Mouse (Mus musculus): ENCODE results near the gene Cdipt. TPM values are rescaled to one million over a fixed set of nuclear protein-coding genes. Genes with fewer than 3 reads are reported as not detected.

Gene Cdipt
- polyA plus RNA-seq, 1 experiment from 2014 or later: 39.5 TPM

Other genes starting within 250 kb of the Cdipt start
- gene Mapk3, start 216.3 kb upstream of the Cdipt start, polyA plus RNA-seq (2015; fragmentation: Nextera tagmentation; extraction: Ambion mirVana): 19.6 and 22.3 TPM in 2 replicates
- gene Gdpd3, start 209.6 kb upstream of the Cdipt start, polyA plus RNA-seq (2015; fragmentation: Nextera tagmentation; extraction: Ambion mirVana): 0.36 and 0.55 TPM in 2 replicates
- 102 and 119 TPM in 2 replicates for gene Ypel3, start 199.0 kb upstream of the Cdipt start, polyA plus RNA-seq (2015; fragmentation: Nextera tagmentation; extraction: Ambion mirVana)
- 0.90 and 1.3 TPM in 2 replicates for gene Tbx6, start 194.4 kb upstream of the Cdipt start, polyA plus RNA-seq (2015; fragmentation: Nextera tagmentation; extraction: Ambion mirVana)
- gene Ppp4c, start 183.4 kb upstream of the Cdipt start, polyA plus RNA-seq (2015; fragmentation: Nextera tagmentation; extraction: Ambion mirVana): 82.2 and 91.1 TPM in 2 replicates
- not detected in 2 replicates for gene Fam57b, start 178.2 kb upstream of the Cdipt start, polyA plus RNA-seq (2015; fragmentation: Nextera tagmentation; extraction: Ambion mirVana)
- gene 4930451I11Rik, start 144.3 kb upstream of the Cdipt start, polyA plus RNA-seq (2015; fragmentation: Nextera tagmentation; extraction: Ambion mirVana): not detected in 2 replicates
- gene Doc2a, start 128.5 kb upstream of the Cdipt start, polyA plus RNA-seq (2015; fragmentation: Nextera tagmentation; extraction: Ambion mirVana): not detected in 2 replicates
- 10.0 and 10.8 TPM in 2 replicates for gene Hirip3, start 113.9 kb upstream of the Cdipt start, polyA plus RNA-seq (2015; fragmentation: Nextera tagmentation; extraction: Ambion mirVana)
- 25.7 and 26.6 TPM in 2 replicates for gene Ino80e, start 113.5 kb upstream of the Cdipt start, polyA plus RNA-seq (2015; fragmentation: Nextera tagmentation; extraction: Ambion mirVana)
- 11.7 and 13.2 TPM in 2 replicates for gene Taok2, start 91.2 kb upstream of the Cdipt start, polyA plus RNA-seq (2015; fragmentation: Nextera tagmentation; extraction: Ambion mirVana)
- 18.7 and 20.0 TPM in 2 replicates for gene Tmem219, start 53.0 kb upstream of the Cdipt start, polyA plus RNA-seq (2015; fragmentation: Nextera tagmentation; extraction: Ambion mirVana)
- 3.2 and 3.8 TPM in 2 replicates for gene Kctd13, start 47.0 kb upstream of the Cdipt start, polyA plus RNA-seq (2015; fragmentation: Nextera tagmentation; extraction: Ambion mirVana)
- not detected in 2 replicates for gene Asphd1, start 26.3 kb upstream of the Cdipt start, polyA plus RNA-seq (2015; fragmentation: Nextera tagmentation; extraction: Ambion mirVana)
- 0.15 and 0.19 TPM in 2 replicates for gene Sez6l2, start 25.4 kb upstream of the Cdipt start, polyA plus RNA-seq (2015; fragmentation: Nextera tagmentation; extraction: Ambion mirVana)
- 0.30 and 0.74 TPM in 2 replicates for gene Cdiptos, start 184 bp downstream of the Cdipt start, polyA plus RNA-seq (2015; fragmentation: Nextera tagmentation; extraction: Ambion mirVana)
- gene Mvp, start 38.7 kb downstream of the Cdipt start, polyA plus RNA-seq (2015; fragmentation: Nextera tagmentation; extraction: Ambion mirVana): 7.7 and 8.9 TPM in 2 replicates
- not detected in 2 replicates for gene Pagr1b, start 40.6 kb downstream of the Cdipt start, polyA plus RNA-seq (2015; fragmentation: Nextera tagmentation; extraction: Ambion mirVana)
- 17.2 and 24.3 TPM in 2 replicates for gene Pagr1a, start 41.4 kb downstream of the Cdipt start, polyA plus RNA-seq (2015; fragmentation: Nextera tagmentation; extraction: Ambion mirVana)
- 10.7 and 17.7 TPM in 2 replicates for gene Gm42742, start 45.2 kb downstream of the Cdipt start, polyA plus RNA-seq (2015; fragmentation: Nextera tagmentation; extraction: Ambion mirVana)
- 0.24 and 0.67 TPM in 2 replicates for gene Prrt2, start 45.3 kb downstream of the Cdipt start, polyA plus RNA-seq (2015; fragmentation: Nextera tagmentation; extraction: Ambion mirVana)
- gene Maz, start 51.1 kb downstream of the Cdipt start, polyA plus RNA-seq (2015; fragmentation: Nextera tagmentation; extraction: Ambion mirVana): 19.5 and 20.9 TPM in 2 replicates
- 102 and 103 TPM in 2 replicates for gene Kif22, start 66.6 kb downstream of the Cdipt start, polyA plus RNA-seq (2015; fragmentation: Nextera tagmentation; extraction: Ambion mirVana)
- 0.58 TPM in 1 of 2 replicates, not detected in the other for gene Zg16, start 111.4 kb downstream of the Cdipt start, polyA plus RNA-seq (2015; fragmentation: Nextera tagmentation; extraction: Ambion mirVana)
- 8.1 and 8.7 TPM in 2 replicates for gene AI467606, start 115.4 kb downstream of the Cdipt start, polyA plus RNA-seq (2015; fragmentation: Nextera tagmentation; extraction: Ambion mirVana)
- gene Qprt, start 146.3 kb downstream of the Cdipt start, polyA plus RNA-seq (2015; fragmentation: Nextera tagmentation; extraction: Ambion mirVana): 74.1 and 76.6 TPM in 2 replicates
- 5.5 and 6.3 TPM in 2 replicates for gene Spn, start 161.9 kb downstream of the Cdipt start, polyA plus RNA-seq (2015; fragmentation: Nextera tagmentation; extraction: Ambion mirVana)
- 17.4 and 18.1 TPM in 2 replicates for gene Cd2bp2, start 220.1 kb downstream of the Cdipt start, polyA plus RNA-seq (2015; fragmentation: Nextera tagmentation; extraction: Ambion mirVana)
- gene Tbc1d10b, start 232.6 kb downstream of the Cdipt start, polyA plus RNA-seq (2015; fragmentation: Nextera tagmentation; extraction: Ambion mirVana): 13.7 and 15.1 TPM in 2 replicates
- gene Mylpf, start 233.0 kb downstream of the Cdipt start, polyA plus RNA-seq (2015; fragmentation: Nextera tagmentation; extraction: Ambion mirVana): 61.0 and 92.3 TPM in 2 replicates